Mouse (Mus musculus): ENCODE results near the gene Actg1. TPM values are rescaled to one million over a fixed set of nuclear protein-coding genes. Genes with fewer than 3 reads are reported as not detected.

The Actg1 gene
- polyA plus RNA-seq, 1 experiment from 2014 or later: 1,134 TPM

- Histone ChIP-seq H3K27ac (ENCODE audit: low read length) (peak overlapping the region; percentile 92), H3K9me3 (replicated peaks; ENCODE audit: control insufficient read depth, low read length) (no peaks in the 10 kb centered on the region), H3K4me3 (ENCODE audit: low read length) (peak overlapping the region; percentile 61), H3K27me3 (ENCODE audit: control insufficient read depth, insufficient read depth, low read length) (no peaks in the 10 kb centered on the region), H3K36me3 (ENCODE audit: control insufficient read depth, insufficient read depth) (no peaks in the 10 kb centered on the region), H3K4me1 (ENCODE audit: control insufficient read depth, insufficient read depth, low read length) (peaks cover 48% of the 10 kb centered on the region), H3K9ac (ENCODE audit: low read length) (peak overlapping the region; percentile 84), H3K4me2 (ENCODE audit: low read depth, low read length) (peak overlapping the region; percentile 94)
- peak; percentile 93 for ATAC-seq (replicated peaks; ENCODE audit: extremely low read depth, insufficient read depth, low FRiP score)
- WGBS: under 1% methylated on average over 44 of the region's 45 CpGs
Measured at GRCm38 (mm10) chr11:120310813-120311312, 37.5 kb downstream of the Actg1 start.

- ATAC-seq (replicated peaks; ENCODE audit: extremely low read depth, insufficient read depth, low FRiP score): no peak
- Histone ChIP-seq H3K4me1 (ENCODE audit: control insufficient read depth, insufficient read depth, low read length) (peaks cover 46% of the 10 kb centered on the region), H3K9ac (ENCODE audit: low read length) (no peak overlapping the region), H3K27ac (ENCODE audit: low read length) (no peak overlapping the region), H3K4me2 (ENCODE audit: low read depth, low read length) (no peak overlapping the region), H3K9me3 (replicated peaks; ENCODE audit: control insufficient read depth, low read length) (no peaks in the 10 kb centered on the region), H3K4me3 (ENCODE audit: low read length) (no peak overlapping the region), H3K27me3 (ENCODE audit: control insufficient read depth, insufficient read depth, low read length) (no peaks in the 10 kb centered on the region), H3K36me3 (ENCODE audit: control insufficient read depth, insufficient read depth) (no peaks in the 10 kb centered on the region)
- 58% methylated on average over 15 of the region's 15 CpGs for WGBS
Measured at GRCm38 (mm10) chr11:120308441-120309320, 39.7 kb downstream of the Actg1 start.

GRCm38 (mm10) chr11:120307566-120308430 is 40.5 kb downstream of the Actg1 start:
- no peak for ATAC-seq (replicated peaks; ENCODE audit: extremely low read depth, insufficient read depth, low FRiP score)
- Histone ChIP-seq H3K27me3 (ENCODE audit: control insufficient read depth, insufficient read depth, low read length) (no peaks in the 10 kb centered on the region), H3K4me2 (ENCODE audit: low read depth, low read length) (0 out of 2 replicates have a peak overlapping the region, but pooled peaks have one; percentile 2), H3K4me1 (ENCODE audit: control insufficient read depth, insufficient read depth, low read length) (peaks cover 46% of the 10 kb centered on the region), H3K4me3 (ENCODE audit: low read length) (no peak overlapping the region), H3K27ac (ENCODE audit: low read length) (no peak overlapping the region), H3K9ac (ENCODE audit: low read length) (no peak overlapping the region), H3K9me3 (replicated peaks; ENCODE audit: control insufficient read depth, low read length) (no peaks in the 10 kb centered on the region), H3K36me3 (ENCODE audit: control insufficient read depth, insufficient read depth) (no peaks in the 10 kb centered on the region)
- WGBS: 9% methylated on average over 19 of the region's 19 CpGs

- no peaks in the 10 kb centered on the region for H3K36me3 ChIP-seq (ENCODE audit: control insufficient read depth, insufficient read depth)
- 0 out of 2 replicates have a peak overlapping the region, but pooled peaks have one; percentile 2 for H3K4me2 ChIP-seq (ENCODE audit: low read depth, low read length)
- ATAC-seq (replicated peaks; ENCODE audit: extremely low read depth, insufficient read depth, low FRiP score): no peak
- H3K4me3 ChIP-seq (ENCODE audit: low read length): no peak overlapping the region
- H3K27me3 ChIP-seq (ENCODE audit: control insufficient read depth, insufficient read depth, low read length): no peaks in the 10 kb centered on the region
- WGBS: 24% methylated on average over 5 of the region's 5 CpGs
- H3K9ac ChIP-seq (ENCODE audit: low read length): 0 out of 2 replicates have a peak overlapping the region, but pooled peaks have one; percentile 8
- peak overlapping the region; percentile 15; the same call in 1 of the 2 replicates for H3K27ac ChIP-seq (ENCODE audit: low read length)
- no peaks in the 10 kb centered on the region for H3K9me3 ChIP-seq (replicated peaks; ENCODE audit: control insufficient read depth, low read length)
- H3K4me1 ChIP-seq (ENCODE audit: control insufficient read depth, insufficient read depth, low read length): peaks cover 46% of the 10 kb centered on the region
Measured at GRCm38 (mm10) chr11:120307132-120307413, 41.3 kb downstream of the Actg1 start.

GRCm38 (mm10) chr11:120306366-120307131 is 41.8 kb downstream of the Actg1 start:
- 62% methylated on average over 12 of the region's 12 CpGs for WGBS
- no peaks in the 10 kb centered on the region for H3K9me3 ChIP-seq (replicated peaks; ENCODE audit: control insufficient read depth, low read length)
- H3K4me1 ChIP-seq (ENCODE audit: control insufficient read depth, insufficient read depth, low read length): peaks cover 43% of the 10 kb centered on the region
- peak overlapping the region; percentile 75 for H3K9ac ChIP-seq (ENCODE audit: low read length)
- no peak for ATAC-seq (replicated peaks; ENCODE audit: extremely low read depth, insufficient read depth, low FRiP score)
- H3K27me3 ChIP-seq (ENCODE audit: control insufficient read depth, insufficient read depth, low read length): no peaks in the 10 kb centered on the region
- no peak overlapping the region for H3K4me2 ChIP-seq (ENCODE audit: low read depth, low read length)
- H3K36me3 ChIP-seq (ENCODE audit: control insufficient read depth, insufficient read depth): no peaks in the 10 kb centered on the region
- H3K4me3 ChIP-seq (ENCODE audit: low read length): no peak overlapping the region
- no peak overlapping the region; the same call in 1 of the 2 replicates for H3K27ac ChIP-seq (ENCODE audit: low read length)

- Histone ChIP-seq H3K27ac (ENCODE audit: low read length) (peak overlapping the region; percentile 78), H3K9ac (ENCODE audit: low read length) (peak overlapping the region; percentile 75), H3K4me3 (ENCODE audit: low read length) (peak overlapping the region; percentile 52), H3K4me1 (ENCODE audit: control insufficient read depth, insufficient read depth, low read length) (peaks cover 38% of the 10 kb centered on the region), H3K36me3 (ENCODE audit: control insufficient read depth, insufficient read depth) (no peaks in the 10 kb centered on the region), H3K4me2 (ENCODE audit: low read depth, low read length) (peak overlapping the region; percentile 78), H3K27me3 (ENCODE audit: control insufficient read depth, insufficient read depth, low read length) (no peaks in the 10 kb centered on the region), H3K9me3 (replicated peaks; ENCODE audit: control insufficient read depth, low read length) (0 out of 2 replicates have a peak, but pooled peaks cover 2% of the 10 kb centered on the region)
- WGBS: 21% methylated on average over 15 of the region's 15 CpGs
- ATAC-seq (replicated peaks; ENCODE audit: extremely low read depth, insufficient read depth, low FRiP score): no peak
Measured at GRCm38 (mm10) chr11:120305535-120306365, 42.6 kb downstream of the Actg1 start.

- 0 out of 2 replicates have a peak, but pooled peaks cover 2% of the 10 kb centered on the region for H3K9me3 ChIP-seq (replicated peaks; ENCODE audit: control insufficient read depth, low read length)
- no peaks in the 10 kb centered on the region for H3K36me3 ChIP-seq (ENCODE audit: control insufficient read depth, insufficient read depth)
- peaks cover 31% of the 10 kb centered on the region for H3K4me1 ChIP-seq (ENCODE audit: control insufficient read depth, insufficient read depth, low read length)
- peak overlapping the region; percentile 78 for H3K4me2 ChIP-seq (ENCODE audit: low read depth, low read length)
- under 1% methylated on average over 53 of the region's 53 CpGs for WGBS
- peak overlapping the region; percentile 77 for H3K9ac ChIP-seq (ENCODE audit: low read length)
- peak; percentile 96 for ATAC-seq (replicated peaks; ENCODE audit: extremely low read depth, insufficient read depth, low FRiP score)
- H3K27ac ChIP-seq (ENCODE audit: low read length): peak overlapping the region; percentile 85
- H3K4me3 ChIP-seq (ENCODE audit: low read length): peak overlapping the region; percentile 52
- no peaks in the 10 kb centered on the region for H3K27me3 ChIP-seq (ENCODE audit: control insufficient read depth, insufficient read depth, low read length)
Measured at GRCm38 (mm10) chr11:120304886-120305534, 43.3 kb downstream of the Actg1 start.
